Mouse (Mus musculus): ENCODE results near the gene Ap2s1.

DNA sequence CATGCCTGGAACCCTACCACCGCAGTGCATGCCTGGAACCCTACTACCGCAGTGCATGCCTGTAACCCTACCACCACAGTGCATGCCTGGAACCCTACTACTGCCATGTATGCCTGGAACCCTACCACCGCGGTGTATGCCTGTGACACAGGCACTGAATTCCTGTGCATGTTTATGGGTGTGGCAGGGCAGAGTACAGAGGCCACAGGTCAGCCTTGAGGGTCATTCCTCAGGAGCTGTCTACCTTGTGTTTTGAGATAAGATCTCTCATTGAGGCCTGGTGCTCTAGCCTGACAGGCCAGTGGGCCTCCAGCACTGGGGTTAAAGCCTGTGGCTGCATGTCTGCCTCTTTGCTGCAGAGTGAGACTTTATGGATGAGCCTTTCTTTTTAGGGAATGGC is 7.2 kb downstream of the Ap2s1 start:
- no peak for TF ChIP-seq CTCF (IDR thresholded peaks at IDR 0.05; ENCODE audit: control insufficient read depth, insufficient read depth, low read length)
- no peak for TF ChIP-seq POLR2A (IDR thresholded peaks at IDR 0.05; ENCODE audit: borderline replicate concordance, control insufficient read depth, low read depth, low read length)

Data from bone marrow, adult 2 months (tissue).